Mouse (Mus musculus): ENCODE measurements at regions not wholly inside any gene's neighbourhood (a gene's known extent, or its start where the extent isn't known, plus 50 kb on each side); places are given as distances from the start of the nearest gene placed in this dataset.

- no peak for DNase-seq (ENCODE audit: low spot score)
Observed at GRCm38 (mm10) chr3:149277812-149278211, 287.5 kb upstream of the Adgrl2 start.

GRCm38 (mm10) chr3:149275478-149276132 lies 285.2 kb upstream of the Adgrl2 start:
- DNase-seq (ENCODE audit: low spot score): no peak

GRCm38 (mm10) chr3:149274987-149275386 lies 284.6 kb upstream of the Adgrl2 start:
- DNase-seq (ENCODE audit: low spot score): no peak

GRCm38 (mm10) chr3:149273993-149274692 lies 283.8 kb upstream of the Adgrl2 start:
- DNase-seq (ENCODE audit: low spot score): no peak

- DNase-seq (ENCODE audit: low spot score): no peak
Observed at GRCm38 (mm10) chr3:149270459-149270858, 280.1 kb upstream of the Adgrl2 start.

GRCm38 (mm10) chr3:149262332-149262970 lies 272.1 kb upstream of the Adgrl2 start:
- no peak for DNase-seq (ENCODE audit: low spot score)

GRCm38 (mm10) chr3:149261764-149262163 lies 271.4 kb upstream of the Adgrl2 start:
- no peak for DNase-seq (ENCODE audit: low spot score)

GRCm38 (mm10) chr3:149258826-149259225 lies 268.5 kb upstream of the Adgrl2 start:
- DNase-seq (ENCODE audit: low spot score): no peak

GRCm38 (mm10) chr3:149256891-149257290 lies 266.5 kb upstream of the Adgrl2 start:
- DNase-seq (ENCODE audit: low spot score): no peak

- no peak for DNase-seq (ENCODE audit: low spot score)
Observed at GRCm38 (mm10) chr3:149253080-149253479, 262.7 kb upstream of the Adgrl2 start.

GRCm38 (mm10) chr3:149252144-149252543 lies 261.8 kb upstream of the Adgrl2 start:
- DNase-seq (ENCODE audit: low spot score): no peak

GRCm38 (mm10) chr3:149247626-149247987 lies 257.3 kb upstream of the Adgrl2 start:
- DNase-seq (ENCODE audit: low spot score): no peak

GRCm38 (mm10) chr3:149246935-149247625 lies 256.7 kb upstream of the Adgrl2 start:
- no peak for DNase-seq (ENCODE audit: low spot score)

GRCm38 (mm10) chr3:149239664-149240063 lies 249.3 kb upstream of the Adgrl2 start:
- no peak for DNase-seq (ENCODE audit: low spot score)

GRCm38 (mm10) chr3:149238076-149238475 lies 247.7 kb upstream of the Adgrl2 start:
- DNase-seq (ENCODE audit: low spot score): no peak

GRCm38 (mm10) chr3:149235183-149235582 lies 244.8 kb upstream of the Adgrl2 start:
- no peak for DNase-seq (ENCODE audit: low spot score)

- no peak for DNase-seq (ENCODE audit: low spot score)
Observed at GRCm38 (mm10) chr3:149233691-149234131, 243.4 kb upstream of the Adgrl2 start.

- DNase-seq (ENCODE audit: low spot score): no peak
Observed at GRCm38 (mm10) chr3:149233191-149233641, 242.9 kb upstream of the Adgrl2 start.

GRCm38 (mm10) chr3:149231346-149231745 lies 241.0 kb upstream of the Adgrl2 start:
- DNase-seq (ENCODE audit: low spot score): no peak

- DNase-seq (ENCODE audit: low spot score): no peak
Observed at GRCm38 (mm10) chr3:149227556-149227955, 237.2 kb upstream of the Adgrl2 start.

GRCm38 (mm10) chr3:149226723-149227122 lies 236.4 kb upstream of the Adgrl2 start:
- DNase-seq (ENCODE audit: low spot score): no peak

GRCm38 (mm10) chr3:149225684-149226083 lies 235.3 kb upstream of the Adgrl2 start:
- DNase-seq (ENCODE audit: low spot score): no peak

- DNase-seq (ENCODE audit: low spot score): no peak
Observed at GRCm38 (mm10) chr3:149224271-149224670, 233.9 kb upstream of the Adgrl2 start.

All from yolk sac, embryonic 10.5 days (tissue).